Mouse (Mus musculus) erythroblast, embryonic 14.5 days (primary cell): Measurements from ENCODE around the gene Urm1.

ENCODE experiments used
- GATA1 ChIP-seq: IDR thresholded peaks from 2 replicates; pipeline ENCODE4 v1.6.1; 2012; ENCODE audit warnings: low read length, inconsistent platforms, mixed read lengths
- TAL1 ChIP-seq: IDR thresholded peaks from 3 replicates; pipeline ENCODE4 v1.6.1; 2012; ENCODE audit warnings: low read length, inconsistent platforms, mixed read lengths

DNA sequence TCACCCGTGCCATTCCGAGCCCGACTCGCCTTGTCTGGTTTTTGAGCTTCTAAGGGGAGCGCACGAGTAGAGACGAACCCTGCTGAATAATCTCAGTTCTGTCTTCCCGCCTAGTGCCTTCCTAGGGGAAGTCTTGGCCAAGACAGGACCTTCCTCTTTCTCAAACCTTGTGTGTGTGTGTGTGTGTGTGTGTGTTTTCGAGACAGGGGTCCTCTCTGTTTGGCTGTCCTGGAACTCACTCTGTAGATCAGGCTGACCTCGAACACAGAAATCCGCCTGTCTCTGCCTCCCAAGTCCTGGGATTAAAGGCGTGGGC, 7.8 kb downstream of the Urm1 start:
- TF ChIP-seq GATA1, result no peak
- TF ChIP-seq TAL1, result no peak
